ENCODE assay signal across 15 mouse cellular contexts in the genomic region with DNA sequence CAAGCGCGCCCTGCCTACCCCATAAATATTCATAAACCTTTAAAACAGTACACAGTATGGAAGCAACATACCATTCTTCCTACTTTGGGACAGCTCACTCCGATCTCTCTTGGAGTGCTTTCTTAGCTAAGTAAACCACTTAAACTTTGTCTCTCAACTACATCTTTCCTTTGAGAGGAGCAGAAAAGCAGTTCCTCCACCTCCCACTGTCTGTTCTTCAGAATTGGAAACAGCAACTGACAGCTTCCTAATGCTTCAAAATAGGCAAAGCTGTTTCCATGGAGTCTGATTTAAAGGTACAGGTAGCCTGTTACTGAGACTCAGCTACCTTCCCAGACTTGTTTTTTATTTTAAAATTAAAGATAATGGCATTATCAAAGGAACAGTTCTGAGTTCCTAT.
"Had no signal": no experiment of that assay in that cellular context is flagged by ENCODE, and none has a peak within 500 bp of the region (broad histone marks: within the 10 kb centered on the region; RNA-seq: fewer than 3 reads in every experiment).

No protein-coding gene starts in this region.

- H3K4me1 ChIP-seq: neural tube, embryonic 13.5 days; neural tube, embryonic 15.5 days; stomach, embryonic 15.5 days had no signal

- H3K4me3 ChIP-seq: neural tube, embryonic 13.5 days; neural tube, embryonic 15.5 days; stomach, embryonic 15.5 days had no signal

- H3K9ac ChIP-seq: neural tube, embryonic 13.5 days; neural tube, embryonic 15.5 days; stomach, embryonic 15.5 days had no signal

- H3K27ac ChIP-seq: neural tube, embryonic 13.5 days; neural tube, embryonic 15.5 days; stomach, embryonic 15.5 days; stomach, postnatal 0 days had no signal

- H3K27me3 ChIP-seq: neural tube, embryonic 13.5 days; neural tube, embryonic 15.5 days; stomach, embryonic 15.5 days had no signal

- DNase-seq: right cerebral cortex, adult 18-20 months; right cerebral cortex, postnatal 14 days; right cerebral cortex, postnatal 25 days; right cerebral cortex, postnatal 4 days; spleen, adult 18-20 months; thymus, adult 18-20 months; thymus, adult 2 months; thymus, postnatal 14 days; thymus, postnatal 25 days; thymus, postnatal 36 days; thymus, postnatal 4 days had no signal

- H3K9me3 ChIP-seq: neural tube, embryonic 13.5 days; neural tube, embryonic 15.5 days; stomach, embryonic 15.5 days had no signal

- H3K4me2 ChIP-seq: neural tube, embryonic 13.5 days; neural tube, embryonic 15.5 days; stomach, embryonic 15.5 days had no signal

- H3K36me3 ChIP-seq: neural tube, embryonic 13.5 days; neural tube, embryonic 15.5 days; stomach, embryonic 15.5 days had no signal
